Mouse (Mus musculus) bone marrow macrophage, adult 2 months (primary cell): Measurements from ENCODE around the gene Gm10638.

Source experiments
- CTCF ChIP-seq: IDR thresholded peaks from 2 replicates; pipeline ENCODE4 v1.5.1; 2012; ENCODE audit warnings: low read depth, mild to moderate bottlenecking, low read length, moderate library complexity
- POLR2A ChIP-seq: IDR thresholded peaks from 2 replicates; pipeline ENCODE4 v1.6.1; 2012; ENCODE audit warnings: mild to moderate bottlenecking, low read depth, low read length, borderline replicate concordance

DNA sequence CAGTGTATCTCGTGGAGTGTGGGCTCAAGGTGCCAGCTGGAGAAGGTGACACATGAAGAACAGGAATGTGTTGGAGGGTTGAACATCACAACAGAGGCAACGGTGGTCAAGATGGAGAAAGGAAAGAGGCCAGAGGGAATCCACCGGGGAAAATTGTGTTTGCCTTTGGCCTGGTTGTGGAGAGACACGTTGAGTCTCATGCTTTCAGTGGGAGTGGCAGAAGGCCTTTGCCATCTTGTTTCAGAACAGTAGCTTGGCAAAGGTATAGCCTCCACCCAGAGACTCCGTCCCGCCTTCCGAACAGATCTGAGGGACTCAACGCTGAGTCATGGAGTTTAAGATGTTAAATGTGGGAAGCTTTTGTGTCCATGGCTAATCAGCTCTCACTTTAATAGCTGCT is 20.2 kb downstream of the Gm10638 start:
- no peak for TF ChIP-seq CTCF
- TF ChIP-seq POLR2A: no peak
